Mouse (Mus musculus): ENCODE results near the gene Slc7a10. TPM values are rescaled to one million over a fixed set of nuclear protein-coding genes. Genes with fewer than 3 reads are reported as not detected.

Gene Slc7a10
- total and polyA plus RNA-seq, 3 experiments, result not detected

- no peak overlapping the region for H3K27ac ChIP-seq (ENCODE audit: control insufficient read depth, low read depth, low read length)
- no peaks in the 10 kb centered on the region for H3K79me2 ChIP-seq (ENCODE audit: control insufficient read depth, insufficient read depth, low read length, poor library complexity)
- H3K27me3 ChIP-seq (ENCODE audit: control insufficient read depth in 1 of 2, insufficient read depth in 2 of 2, low read length in 2 of 2), result no peaks in the 10 kb centered on the region; a peak in 1 of 4 replicates
- no peak overlapping the region for H3K9ac ChIP-seq (ENCODE audit: control insufficient read depth, low read depth, low read length, poor library complexity, severe bottlenecking)
- no peaks in the 10 kb centered on the region for H3K9me3 ChIP-seq (replicated peaks; ENCODE audit: insufficient read depth, low read length)
- H3K36me3 ChIP-seq (ENCODE audit: control insufficient read depth in 1 of 2, insufficient read depth in 2 of 2, low read length in 2 of 2), result no peaks in the 10 kb centered on the region
- H3K4me3 ChIP-seq (ENCODE audit: control insufficient read depth in 1 of 2, insufficient read depth in 1 of 2, low read depth in 2 of 2, low read length in 2 of 2), result no peak overlapping the region
- H3K4me1 ChIP-seq (ENCODE audit: control insufficient read depth in 1 of 2, insufficient read depth in 2 of 2, low read length in 2 of 2), result no peaks in the 10 kb centered on the region
- TF ChIP-seq RAD21 (IDR thresholded peaks at IDR 0.05; ENCODE audit: low read depth, low read length) (no peak), UBTF (IDR thresholded peaks at IDR 0.05; ENCODE audit: borderline replicate concordance, insufficient read depth, low read depth, low read length) (no peak), MYB (IDR thresholded peaks at IDR 0.05; ENCODE audit: low read depth, low read length) (no peak), CHD2 (IDR thresholded peaks at IDR 0.05; ENCODE audit: low read length) (no peak), MYC (IDR thresholded peaks at IDR 0.05; ENCODE audit: low read depth, low read length) (no peak), POLR2AphosphoS2 (IDR thresholded peaks at IDR 0.05; ENCODE audit: low read length) (no peak), RCOR1 (IDR thresholded peaks at IDR 0.05; ENCODE audit: low read depth, low read length) (no peak), SMC3 (IDR thresholded peaks at IDR 0.05; ENCODE audit: low read depth, low read length) (no peak), MEF2A (IDR thresholded peaks at IDR 0.05; ENCODE audit: extremely low read depth, insufficient replicate concordance, low read depth, low read length, poor library complexity, severe bottlenecking) (no peak), POLR2A (IDR thresholded peaks at IDR 0.05; ENCODE audit: control insufficient read depth in 1 of 2, insufficient read depth in 1 of 2, low read depth in 1 of 2, low read length in 2 of 2, poor library complexity in 1 of 2) (no peak), E2F4 (IDR thresholded peaks at IDR 0.05; ENCODE audit: borderline replicate concordance, low read depth, low read length) (no peak), TBP (IDR thresholded peaks at IDR 0.05; ENCODE audit: low read depth, low read length) (no peak), ZC3H11A (IDR thresholded peaks at IDR 0.05; ENCODE audit: low read depth, low read length) (no peak), NELFE (IDR thresholded peaks at IDR 0.05; ENCODE audit: low read depth, low read length) (no peak), TAL1 (IDR thresholded peaks at IDR 0.05; ENCODE audit: low read length) (no peak), HCFC1 (IDR thresholded peaks at IDR 0.05; ENCODE audit: low read depth, low read length) (no peak), ZNF384 (IDR thresholded peaks at IDR 0.05; ENCODE audit: low read depth, low read length) (no peak), CTCF (IDR thresholded peaks at IDR 0.05 in 2 of 3, conservative IDR thresholded peaks at IDR 0.05 in 1 of 3; ENCODE audit: control insufficient read depth in 1 of 3, insufficient read depth in 1 of 3, low read depth in 2 of 3, low read length in 3 of 3, poor library complexity in 1 of 3, severe bottlenecking in 1 of 3) (no peak)
- no peak for DNase-seq (ENCODE audit: low read depth, low spot score)
Observed at GRCm38 (mm10) chr7:35214442-35215222, 28.4 kb downstream of the Slc7a10 start.

DNA sequence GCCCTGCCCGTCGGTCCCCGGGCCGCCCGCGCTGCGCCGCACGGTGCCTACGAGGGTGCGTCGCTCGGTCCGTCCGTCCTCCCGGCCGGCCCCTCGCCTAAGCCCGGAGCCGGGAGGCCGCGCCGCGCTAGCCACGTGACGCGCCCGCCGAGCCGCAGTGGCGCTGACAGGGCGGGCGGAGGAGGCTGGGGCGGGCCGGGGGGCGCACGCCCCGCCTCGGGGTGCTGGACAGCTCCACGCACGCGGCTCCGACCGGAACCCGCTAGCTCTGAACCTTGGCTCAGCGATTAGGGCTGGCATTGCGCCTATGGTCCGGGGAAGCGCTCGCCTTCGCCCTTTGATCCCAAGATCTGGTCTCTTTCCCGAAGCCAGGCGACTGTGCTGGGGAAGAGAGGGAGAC is 29.0 kb downstream of the Slc7a10 start, which contains the start of gene Lrp3:
Lrp3 (minus strand) TSS at position 274 of the 400 bp plus-strand sequence.
- TF ChIP-seq SIN3A (IDR thresholded peaks at IDR 0.05; ENCODE audit: low read length), result no peak
- TF ChIP-seq E2F4 (IDR thresholded peaks at IDR 0.05; ENCODE audit: borderline replicate concordance, low read depth, low read length), result no peak
- no peak for TF ChIP-seq NRF1 (IDR thresholded peaks at IDR 0.05; ENCODE audit: insufficient read depth, low read depth, low read length, poor library complexity, severe bottlenecking)
- TF ChIP-seq RAD21 (IDR thresholded peaks at IDR 0.05; ENCODE audit: low read depth, low read length), result no peak
- no peak for TF ChIP-seq MAX (IDR thresholded peaks at IDR 0.05; ENCODE audit: low read length)
- no peak for TF ChIP-seq POLR2AphosphoS2 (IDR thresholded peaks at IDR 0.05; ENCODE audit: low read length)
- no peak for TF ChIP-seq CHD1 (IDR thresholded peaks at IDR 0.05; ENCODE audit: low read depth, low read length)
- TF ChIP-seq ZMIZ1 (IDR thresholded peaks at IDR 0.05; ENCODE audit: low read depth, low read length), result no peak
- TF ChIP-seq RCOR1 (IDR thresholded peaks at IDR 0.05; ENCODE audit: low read depth, low read length), result no peak
- no peak for TF ChIP-seq USF2 (IDR thresholded peaks at IDR 0.05; ENCODE audit: borderline replicate concordance in 1 of 2, insufficient read depth in 1 of 2, low read depth in 1 of 2, low read length in 2 of 2)
- TF ChIP-seq MAZ (IDR thresholded peaks at IDR 0.05; ENCODE audit: low read depth, low read length), result no peak
- no peak for TF ChIP-seq CTCF (IDR thresholded peaks at IDR 0.05 in 2 of 3, conservative IDR thresholded peaks at IDR 0.05 in 1 of 3; ENCODE audit: control insufficient read depth in 1 of 3, insufficient read depth in 1 of 3, low read depth in 2 of 3, low read length in 3 of 3, poor library complexity in 1 of 3, severe bottlenecking in 1 of 3)
- Histone ChIP-seq H3K36me3 (ENCODE audit: control insufficient read depth in 1 of 2, insufficient read depth in 2 of 2, low read length in 2 of 2) (no peaks in the 10 kb centered on the region), H3K79me2 (ENCODE audit: control insufficient read depth, insufficient read depth, low read length, poor library complexity) (no peaks in the 10 kb centered on the region), H3K27me3 (ENCODE audit: control insufficient read depth in 1 of 2, insufficient read depth in 2 of 2, low read length in 2 of 2) (no peaks in the 10 kb centered on the region; a peak in 1 of 4 replicates), H3K4me1 (ENCODE audit: control insufficient read depth in 1 of 2, insufficient read depth in 2 of 2, low read length in 2 of 2) (no peaks in the 10 kb centered on the region), H3K9me3 (replicated peaks; ENCODE audit: insufficient read depth, low read length) (no peaks in the 10 kb centered on the region), H3K9ac (ENCODE audit: control insufficient read depth, low read depth, low read length, poor library complexity, severe bottlenecking) (no peak within 1 kb of the TSS), H3K27ac (ENCODE audit: control insufficient read depth, low read depth, low read length) (no peak within 1 kb of the TSS), H3K4me3 (ENCODE audit: control insufficient read depth in 1 of 2, insufficient read depth in 1 of 2, low read depth in 2 of 2, low read length in 2 of 2) (no peak within 1 kb of the TSS)
- no peak for DNase-seq (ENCODE audit: low read depth, low spot score)

Data from MEL (cell line).